Mouse (Mus musculus) left cerebral cortex, adult 2 months (tissue): ENCODE measurements around the gene Sirt7. TPM values are rescaled to one million over a fixed set of nuclear protein-coding genes. Genes with fewer than 3 reads are reported as not detected.

ENCODE experiments used
- DNase-seq, 2 experiments: peaks; one replicate each; pipeline ENCODE4 v3.0.0; 2021 to 2022; ENCODE audit warnings: low spot score in 2 of 2, mixed read lengths in 1 of 2; ENCODE audit errors: extremely low spot score in 1 of 2
- H3K27ac ChIP-seq: fragments of 200-600 bp; 2 replicates; pipeline ENCODE4 v1.8.1; 2022
- H3K4me3 ChIP-seq: fragments of 200-600 bp; 2 replicates; pipeline ENCODE4 v1.8.1; 2022
- CTCF ChIP-seq: fragments of 200-600 bp; IDR thresholded peaks from 2 replicates; pipeline ENCODE4 v1.8.1; 2022; ENCODE audit warnings: antibody characterized with exemption, mild to moderate bottlenecking, moderate library complexity
- intact Hi-C: fragments of 180-260 bp; cut with DNase I; formaldehyde crosslinking; loops from one replicate; pipeline ENCODE4 v1.15.1; 2025
- total RNA-seq, 2 experiments: library from RNA; stranded (reverse); gene quantifications; 2 replicates each; pipeline ENCODE4 v1.2.3; 2021

Gene Sirt7
- total RNA-seq, 2 experiments from 2014 or later = 43.2 to 45.3 TPM

DNA sequence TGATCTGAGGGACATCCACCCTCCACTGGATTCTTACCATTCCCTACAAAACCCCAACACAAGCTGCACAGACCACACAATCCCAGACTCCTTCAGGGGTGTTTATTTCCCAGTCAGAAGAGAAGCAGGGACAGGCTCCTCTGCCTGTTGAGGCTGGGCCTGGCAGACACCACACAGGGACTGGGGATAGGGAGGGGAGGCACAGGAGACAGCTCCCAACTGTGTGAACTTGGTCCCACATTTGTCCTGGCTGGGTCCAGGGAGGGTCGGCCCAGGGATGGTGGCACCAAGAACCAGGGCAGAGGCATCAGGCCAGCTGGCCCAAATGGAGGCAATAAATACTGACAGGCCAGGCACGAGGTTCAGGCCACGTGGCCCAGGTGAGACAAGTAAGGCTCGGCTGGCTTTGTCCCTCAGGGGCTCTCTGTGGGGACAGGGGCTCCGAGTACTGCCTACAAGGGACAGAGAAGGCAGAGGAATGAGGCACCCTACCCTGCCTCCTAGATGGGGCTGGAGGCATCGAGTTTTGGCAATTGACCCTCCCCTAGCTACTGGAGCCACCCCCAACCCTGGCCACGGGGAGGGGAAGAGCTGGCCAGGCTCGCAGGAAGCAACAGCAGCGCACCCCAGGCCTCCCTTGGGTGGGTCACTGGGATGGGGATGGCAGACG is 46.9 kb downstream of the Sirt7 start:
- TF ChIP-seq CTCF = no peak
- H3K27ac ChIP-seq = no peak overlapping the region
- no peak overlapping the region for H3K4me3 ChIP-seq
- no peak for DNase-seq
- intact Hi-C loops = no loop called here

- Histone ChIP-seq H3K4me3 (no peak overlapping the region), H3K27ac (no peak overlapping the region)
- no peak for DNase-seq
- intact Hi-C loops = loop anchor here (2.0 kb wide), 1 partner anchor 93 kb away; the partner anchor contains the start of gene Mrpl12
- peak; percentile 57 for TF ChIP-seq CTCF
Observed at GRCm38 (mm10) chr11:120577211-120578023, 47.6 kb downstream of the Sirt7 start.

- Histone ChIP-seq H3K27ac (no peak overlapping the region), H3K4me3 (no peak overlapping the region)
- DNase-seq = no peak
- TF ChIP-seq CTCF = no peak
- intact Hi-C loops = loop anchor here (2.0 kb wide), 1 partner anchor 92 kb away; the partner anchor contains the start of gene Mrpl12
Observed at GRCm38 (mm10) chr11:120576365-120576981, 48.6 kb downstream of the Sirt7 start.

DNA sequence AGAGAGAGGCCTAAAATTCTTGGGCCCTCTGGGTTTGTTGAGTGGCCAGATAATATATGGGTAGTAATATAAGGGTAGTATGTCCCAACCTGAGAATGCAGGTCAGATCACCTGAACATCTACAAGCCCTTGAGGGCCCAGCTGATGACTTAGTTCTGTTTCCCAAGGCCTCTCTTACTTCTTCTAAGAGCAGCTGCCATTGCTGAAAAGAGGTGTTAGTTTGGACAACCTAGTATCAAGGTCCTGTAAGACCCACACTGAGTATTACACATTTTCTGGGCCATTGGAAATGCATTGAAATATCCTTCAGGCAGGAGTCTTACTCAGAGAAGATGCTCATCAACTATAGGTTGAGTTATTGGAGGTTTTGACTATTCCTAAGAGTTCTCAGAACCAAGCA is 49.1 kb downstream of the Sirt7 start:
- Histone ChIP-seq H3K4me3 (no peak overlapping the region), H3K27ac (no peak overlapping the region)
- intact Hi-C loops = loop anchor here (2.0 kb wide), 1 partner anchor 91 kb away; the partner anchor contains the start of gene Mrpl12
- no peak for TF ChIP-seq CTCF
- DNase-seq = no peak

GRCm38 (mm10) chr11:120575046-120575445 is 50.0 kb downstream of the Sirt7 start:
- no peak overlapping the region for H3K4me3 ChIP-seq
- no peak for DNase-seq
- no peak overlapping the region for H3K27ac ChIP-seq
- intact Hi-C loops = no loop called here
- TF ChIP-seq CTCF = no peak

DNA sequence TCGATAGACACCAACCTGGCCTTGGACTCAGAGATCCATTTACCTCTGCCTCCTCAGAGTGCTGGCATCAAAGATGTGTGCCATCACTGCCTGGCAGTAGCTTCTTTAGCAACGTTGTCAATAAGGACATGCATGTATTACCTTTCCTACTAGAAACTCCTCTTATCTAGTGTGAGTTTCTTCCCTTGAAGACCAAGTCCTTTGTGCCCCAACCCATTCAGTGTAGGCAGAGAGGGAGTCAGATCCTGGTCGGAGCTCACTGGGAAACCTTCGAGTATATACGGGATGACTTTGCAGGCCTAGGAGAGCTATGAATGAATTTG is 50.8 kb downstream of the Sirt7 start:
- Histone ChIP-seq H3K4me3 (peak overlapping the region; percentile 84; the same call in 1 of the 2 replicates), H3K27ac (no peak overlapping the region)
- no peak for TF ChIP-seq CTCF
- intact Hi-C loops = no loop called here
- DNase-seq = no peak

- intact Hi-C loops = loop anchor here (1.0 to 2.0 kb wide), 2 partner anchors 55 to 106 kb away; partner anchors contain the start of gene Arl16
- Histone ChIP-seq H3K4me3 (peak overlapping the region; percentile 84), H3K27ac (peak overlapping the region; percentile 91)
- TF ChIP-seq CTCF = no peak
- DNase-seq = no peak
Observed at GRCm38 (mm10) chr11:120573585-120574277, 51.3 kb downstream of the Sirt7 start.

DNA sequence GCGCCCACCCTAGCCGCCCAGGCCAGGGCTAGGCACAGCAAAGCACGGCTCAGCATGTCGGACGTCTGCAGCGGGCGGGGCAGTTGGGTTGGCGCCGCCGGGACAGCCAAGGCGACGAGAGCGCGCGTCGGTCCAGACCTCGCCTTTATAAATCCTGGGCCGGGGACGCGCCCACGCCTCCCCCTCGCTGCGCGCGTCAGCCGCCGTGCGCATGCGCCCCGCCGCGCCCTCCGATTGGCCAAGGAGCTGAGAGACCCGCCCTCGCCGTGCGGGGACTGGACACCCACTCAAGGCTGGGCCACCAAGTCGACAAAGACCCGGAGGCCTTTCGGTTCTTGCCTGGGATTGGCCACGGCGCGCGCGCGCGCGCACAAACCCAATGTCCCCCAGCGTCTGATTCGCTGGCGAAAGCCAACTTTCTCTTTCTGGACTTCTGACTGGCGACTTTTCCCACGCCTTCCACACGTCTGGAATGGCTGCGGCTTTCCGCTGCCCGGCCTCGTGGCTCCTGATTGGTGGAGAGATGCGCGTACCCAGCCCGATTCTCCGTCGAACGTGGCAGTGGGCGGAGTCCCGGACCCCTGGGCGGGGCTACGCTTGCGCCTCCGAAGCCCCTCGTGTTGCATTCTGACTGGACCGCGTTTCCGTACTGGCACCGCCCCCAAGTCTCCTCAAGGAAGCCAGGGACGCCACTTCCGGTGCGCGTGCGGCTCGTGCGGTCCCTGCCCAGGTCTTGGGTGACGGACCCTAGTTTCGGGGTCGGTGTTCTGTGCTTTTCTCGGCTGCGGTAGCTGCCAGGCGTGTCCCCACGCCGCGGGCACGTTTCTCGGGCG is 52.1 kb downstream of the Sirt7 start, which contains the start of gene P4hb:
Gene P4hb (minus strand): TSS at position 502 of the 833 bp plus-strand sequence.
- H3K27ac ChIP-seq = peak within 1 kb of the TSS; percentile 91
- peak; percentile 99 to 100 for DNase-seq
- intact Hi-C loops = loop anchor here (1.0 to 2.0 kb wide), 2 partner anchors 54 to 106 kb away; partner anchors contain the start of gene Arl16
- peak within 1 kb of the TSS; percentile 84 for H3K4me3 ChIP-seq
- TF ChIP-seq CTCF = no peak; the same call in 1 of the 2 replicates

DNA sequence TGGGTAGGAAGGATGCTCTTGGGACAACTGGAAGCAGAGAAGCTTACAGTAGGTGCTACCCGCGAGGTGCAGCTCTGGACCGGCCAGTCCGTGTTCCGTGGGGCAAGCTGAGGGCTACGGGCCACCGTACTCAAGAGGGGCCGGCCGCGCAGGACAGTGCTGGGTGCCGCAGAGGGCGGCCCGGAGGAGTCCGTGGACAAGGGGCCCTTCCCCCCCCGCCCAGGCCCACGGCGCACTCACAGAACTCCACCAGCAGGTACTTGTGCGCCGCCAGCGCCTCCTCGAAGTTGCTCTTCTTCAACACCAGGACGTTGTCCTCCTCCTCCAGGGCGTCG is 52.7 kb downstream of the Sirt7 start:
- H3K27ac ChIP-seq = peak overlapping the region; percentile 89
- H3K4me3 ChIP-seq = peak overlapping the region; percentile 84
- intact Hi-C loops = loop anchor here (2.0 kb wide), 1 partner anchor 54 kb away; no protein-coding TSS in a partner anchor
- DNase-seq = no peak
- TF ChIP-seq CTCF = no peak

DNA sequence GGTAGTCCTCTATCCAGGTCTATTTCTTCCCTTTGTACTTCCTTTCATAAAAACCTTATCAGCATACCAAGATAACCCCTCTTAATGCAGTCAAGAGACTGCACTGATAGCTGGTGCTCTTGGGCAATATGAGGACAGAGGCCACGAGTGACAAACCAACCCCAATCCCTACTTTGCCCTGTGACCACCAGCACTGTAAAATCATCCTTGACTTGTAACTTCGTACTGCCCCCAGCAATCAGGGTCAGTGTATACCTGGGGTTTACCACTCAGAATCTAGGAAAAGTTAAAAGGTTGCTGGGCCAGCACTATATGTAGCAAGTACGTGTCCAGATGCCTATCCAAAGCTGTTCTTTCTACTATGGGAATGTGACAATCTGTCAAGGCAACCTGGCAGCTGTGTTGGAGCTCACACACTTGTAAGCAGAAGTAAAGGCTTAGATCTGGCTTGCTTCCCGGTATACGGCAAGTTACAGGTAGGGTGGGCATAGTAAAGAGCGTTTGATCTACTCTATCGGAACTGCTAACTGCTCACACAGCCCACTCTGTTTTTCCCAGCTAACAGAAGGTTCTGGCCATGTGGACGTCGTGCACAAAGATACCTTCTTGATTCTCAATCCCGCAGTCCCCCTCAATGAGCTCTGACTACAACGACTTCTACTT is 53.2 kb downstream of the Sirt7 start:
- no peak for DNase-seq
- peak overlapping the region; percentile 89 for H3K27ac ChIP-seq
- peak overlapping the region; percentile 84 for H3K4me3 ChIP-seq
- intact Hi-C loops = loop anchor here (2.0 kb wide), 1 partner anchor 53 kb away; no protein-coding TSS in a partner anchor
- TF ChIP-seq CTCF = no peak
